ENCODE assay signal across 15 mouse cellular contexts in the genomic region with DNA sequence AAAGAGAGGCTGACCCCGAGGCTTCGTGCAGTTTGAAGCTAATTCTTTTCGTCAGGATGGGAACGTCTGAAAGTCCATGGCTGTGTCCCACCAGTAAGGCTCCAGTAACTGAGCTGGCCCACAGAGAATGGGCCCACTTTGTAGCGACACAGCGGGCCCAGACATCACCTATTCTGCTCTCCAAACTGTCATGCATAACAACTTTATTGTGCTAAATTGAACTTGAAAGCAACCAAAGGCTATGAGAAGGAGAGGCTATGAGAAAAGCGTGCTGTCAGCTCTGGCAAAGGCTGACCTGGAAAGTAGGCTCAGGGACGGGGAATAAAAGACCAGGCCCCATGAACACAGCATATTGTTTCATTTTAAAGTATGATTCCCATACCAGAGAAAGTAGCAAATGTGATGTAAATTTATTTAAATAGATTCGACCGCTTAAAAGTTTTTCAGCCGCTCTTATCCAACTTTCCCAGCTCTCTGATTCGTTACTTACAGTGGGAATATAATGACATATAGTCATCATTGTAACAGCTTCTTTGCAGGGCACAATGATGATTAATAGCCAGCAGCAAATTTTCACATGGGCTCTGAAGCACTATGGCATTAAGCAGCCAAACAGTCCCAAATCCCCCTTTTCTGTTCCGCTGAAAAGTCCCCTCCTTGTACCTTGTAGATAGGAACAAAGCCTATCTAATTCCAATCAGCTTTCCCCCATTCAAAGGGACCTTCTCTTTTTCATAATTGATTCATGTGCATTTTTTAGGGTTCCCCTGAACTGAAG.
A peak's percentile ranks its signal among the peaks of the same experiment; 100 is the strongest.
DNase-seq lines count a peak whose midpoint lies in the region; ATAC-seq and TF ChIP-seq lines count a peak whose summit lies in the region.
"Had no signal": no experiment of that assay in that cellular context is flagged by ENCODE, and none has a peak within 500 bp of the region (broad histone marks: within the 10 kb centered on the region; RNA-seq: fewer than 3 reads in every experiment).

No protein-coding gene starts in this region.

- H3K27ac ChIP-seq in forebrain, embryonic 11.5 days (ENCODE audit: low read depth, low read length) = peak overlapping the region; percentile 84
- peak overlapping the region; percentile 71 for H3K27ac ChIP-seq in hindbrain, embryonic 14.5 days
- 0 out of 2 replicates have a peak overlapping the region, but pooled peaks have one; percentile 8 for H3K27ac ChIP-seq in midbrain, postnatal 0 days (ENCODE audit: low read depth, low read length)
- no peak overlapping the region for H3K27ac ChIP-seq in heart, embryonic 12.5 days (ENCODE audit: poor library complexity, severe bottlenecking)
- H3K27ac ChIP-seq: kidney, postnatal 0 days; limb, embryonic 12.5 days; macrophage had no signal

- peak; percentile 30 to 52 for DNase-seq in cerebellum, postnatal 14 days
- no peak for DNase-seq in cerebellum, adult 11-12 months
- peak; percentile 65 for DNase-seq in forebrain, embryonic 11.5 days (ENCODE audit: low spot score)
- DNase-seq in hindbrain, embryonic 14.5 days (ENCODE audit: low spot score) = no peak
- DNase-seq in midbrain, postnatal 0 days (ENCODE audit: low spot score) = no peak
- no peak for DNase-seq in heart, adult 18-20 months
- DNase-seq: adrenal gland, postnatal 10 days; heart, adult 11 months; heart, postnatal 14 days; lung, adult 18-20 months had no signal

- no peak overlapping the region for H3K9ac ChIP-seq in forebrain, embryonic 11.5 days (ENCODE audit: low read length)
- H3K9ac ChIP-seq in hindbrain, embryonic 14.5 days = no peak overlapping the region; the same call in 1 of the 2 replicates
- no peak overlapping the region for H3K9ac ChIP-seq in midbrain, postnatal 0 days (replicated peaks; ENCODE audit: low read length, poor library complexity, severe bottlenecking)
- H3K9ac ChIP-seq in heart, embryonic 12.5 days = no peak overlapping the region
- H3K9ac ChIP-seq: limb, embryonic 12.5 days had no signal

- H3K27me3 ChIP-seq in forebrain, embryonic 11.5 days (ENCODE audit: control insufficient read depth, insufficient read depth, low read length) = no peaks in the 10 kb centered on the region
- H3K27me3 ChIP-seq in hindbrain, embryonic 14.5 days (ENCODE audit: control insufficient read depth, insufficient read depth, low read length) = no peaks in the 10 kb centered on the region
- H3K27me3 ChIP-seq in midbrain, postnatal 0 days (ENCODE audit: insufficient read depth, low read length) = no peaks in the 10 kb centered on the region
- no peaks in the 10 kb centered on the region for H3K27me3 ChIP-seq in heart, embryonic 12.5 days (replicated peaks)
- H3K27me3 ChIP-seq: limb, embryonic 12.5 days had no signal

- H3K9me3 ChIP-seq in forebrain, embryonic 11.5 days (ENCODE audit: control insufficient read depth, low read length) = no peaks in the 10 kb centered on the region
- H3K9me3 ChIP-seq in hindbrain, embryonic 14.5 days (ENCODE audit: control insufficient read depth, low read length) = no peaks in the 10 kb centered on the region
- no peaks in the 10 kb centered on the region for H3K9me3 ChIP-seq in midbrain, postnatal 0 days (ENCODE audit: low read length)
- H3K9me3 ChIP-seq in heart, embryonic 12.5 days (replicated peaks) = no peaks in the 10 kb centered on the region
- H3K9me3 ChIP-seq: limb, embryonic 12.5 days had no signal

- H3K4me1 ChIP-seq in forebrain, embryonic 11.5 days (replicated peaks; ENCODE audit: control insufficient read depth, insufficient read depth, low read length) = peaks cover 8% of the 10 kb centered on the region
- H3K4me1 ChIP-seq in hindbrain, embryonic 14.5 days (replicated peaks; ENCODE audit: control insufficient read depth, insufficient read depth, low read length) = 0 out of 2 replicates have a peak, but pooled peaks cover 3% of the 10 kb centered on the region
- H3K4me1 ChIP-seq in midbrain, postnatal 0 days (ENCODE audit: insufficient read depth, low read length) = no peaks in the 10 kb centered on the region
- no peaks in the 10 kb centered on the region for H3K4me1 ChIP-seq in heart, embryonic 12.5 days (replicated peaks)
- H3K4me1 ChIP-seq: limb, embryonic 12.5 days had no signal

- peak; percentile 84 for ATAC-seq in forebrain, embryonic 11.5 days (replicated peaks; ENCODE audit: low FRiP score)
- ATAC-seq in hindbrain, embryonic 14.5 days (ENCODE audit: low FRiP score) = peak; percentile 88
- peak; percentile 63; the same call in 1 of the 2 replicates for ATAC-seq in midbrain, postnatal 0 days (ENCODE audit: low FRiP score)
- no peak for ATAC-seq in erythroid progenitor cell, adult 5-6 weeks (replicated peaks; ENCODE audit: low FRiP score, poor library complexity, severe bottlenecking)
- no peak for ATAC-seq in heart, embryonic 12.5 days (ENCODE audit: insufficient number of reproducible peaks, low FRiP score)

- H3K4me3 ChIP-seq in forebrain, embryonic 11.5 days (ENCODE audit: low read depth, low read length) = no peak overlapping the region
- no peak overlapping the region for H3K4me3 ChIP-seq in hindbrain, embryonic 14.5 days (replicated peaks; ENCODE audit: low read length)
- no peak overlapping the region for H3K4me3 ChIP-seq in midbrain, postnatal 0 days (ENCODE audit: low read depth, low read length)
- H3K4me3 ChIP-seq in heart, embryonic 12.5 days = no peak overlapping the region
- H3K4me3 ChIP-seq: limb, embryonic 12.5 days had no signal

- H3K36me3 ChIP-seq in forebrain, embryonic 11.5 days (ENCODE audit: control insufficient read depth, insufficient read depth, low read length) = no peaks in the 10 kb centered on the region
- no peaks in the 10 kb centered on the region for H3K36me3 ChIP-seq in hindbrain, embryonic 14.5 days (replicated peaks; ENCODE audit: control insufficient read depth, insufficient read depth)
- no peaks in the 10 kb centered on the region for H3K36me3 ChIP-seq in midbrain, postnatal 0 days (ENCODE audit: insufficient read depth, low read length)
- H3K36me3 ChIP-seq in heart, embryonic 12.5 days = no peaks in the 10 kb centered on the region
- H3K36me3 ChIP-seq: limb, embryonic 12.5 days had no signal

- H3K4me2 ChIP-seq in forebrain, embryonic 11.5 days (ENCODE audit: low read depth, low read length, severe bottlenecking) = 0 out of 2 replicates have a peak overlapping the region, but pooled peaks have one; percentile 1
- no peak overlapping the region; the same call in none of the 2 replicates for H3K4me2 ChIP-seq in hindbrain, embryonic 14.5 days (replicated peaks)
- H3K4me2 ChIP-seq in midbrain, postnatal 0 days (ENCODE audit: low read depth, low read length, poor library complexity, severe bottlenecking) = no peak overlapping the region
- no peak overlapping the region for H3K4me2 ChIP-seq in heart, embryonic 12.5 days
- H3K4me2 ChIP-seq: limb, embryonic 12.5 days had no signal

- no peak for TF ChIP-seq CTCF in midbrain, postnatal 0 days (IDR thresholded peaks at IDR 0.05)

- 14% methylated on average over 13 of the region's 13 CpGs for whole genome bisulfite sequencing in forebrain, embryonic 11.5 days
- 14% methylated on average over 13 of the region's 13 CpGs for WGBS in hindbrain, embryonic 14.5 days
- WGBS in midbrain, postnatal 0 days = 21% methylated on average over 13 of the region's 13 CpGs
- 72% methylated on average over 13 of the region's 13 CpGs for WGBS in heart, embryonic 12.5 days

Comparison
In these comparisons a context has a peak if more than half of its experiments do, and no peak if none do; other contexts are left out.
1. DNase-seq: peak in cerebellum, postnatal 14 days (2 of 2) and forebrain, embryonic 11.5 days (single experiment); none in cerebellum, adult 11-12 months (single experiment), hindbrain, embryonic 14.5 days (single experiment), midbrain, postnatal 0 days (single experiment) and heart, adult 18-20 months (0 of 2).
2. ATAC-seq: peak in forebrain, embryonic 11.5 days (single experiment), hindbrain, embryonic 14.5 days (single experiment) and midbrain, postnatal 0 days (single experiment); none in erythroid progenitor cell, adult 5-6 weeks (single experiment) and heart, embryonic 12.5 days (single experiment).